Mouse (Mus musculus) myocyte (in vitro differentiated cells): Measurements from ENCODE around the gene Dap3.

ENCODE experiments used
- CEBPB ChIP-seq: IDR thresholded peaks from 2 replicates; pipeline ENCODE4 v1.6.1; 2011; ENCODE audit warnings: mild to moderate bottlenecking, moderate library complexity; ENCODE audit not compliant: poor library complexity, insufficient read depth, severe bottlenecking
- E2F4 ChIP-seq: IDR thresholded peaks from one replicate; pipeline ENCODE4 v1.6.1; 2011; ENCODE audit warnings: mild to moderate bottlenecking, control low read depth, moderate library complexity; ENCODE audit not compliant: insufficient read depth
- MAX ChIP-seq: IDR thresholded peaks from one replicate; pipeline ENCODE4 v1.6.1; 2011; ENCODE audit warnings: low read depth, mild to moderate bottlenecking, control low read depth
- MYOD1 ChIP-seq, 3 experiments: IDR thresholded peaks; one replicate each; pipeline ENCODE4 v1.6.1; 2011; ENCODE audit warnings: control low read depth in 2 of 3, low read depth in 2 of 3, mild to moderate bottlenecking in 2 of 3, moderate library complexity in 1 of 3; ENCODE audit not compliant: insufficient read length in 2 of 3, control insufficient read depth in 1 of 3
- MYOG ChIP-seq, 3 experiments: IDR thresholded peaks; one replicate each; pipeline ENCODE4 v1.6.1; 2011; ENCODE audit warnings: control low read depth in 2 of 3, low read depth in 2 of 3, mild to moderate bottlenecking in 2 of 3; ENCODE audit not compliant: insufficient read length in 2 of 3, control insufficient read depth in 1 of 3, insufficient read depth in 1 of 3
- POLR2A ChIP-seq: IDR thresholded peaks from one replicate; pipeline ENCODE4 v1.6.1; 2011; ENCODE audit warnings: low read depth, mild to moderate bottlenecking, control low read depth, moderate library complexity; ENCODE audit not compliant: insufficient read length
- POLR2AphosphoS2 ChIP-seq: IDR thresholded peaks from one replicate; pipeline ENCODE4 v1.6.1; 2011; ENCODE audit warnings: low read depth, control low read depth; ENCODE audit not compliant: insufficient read length
- REST ChIP-seq: IDR thresholded peaks from one replicate; pipeline ENCODE4 v1.6.1; 2011; ENCODE audit warnings: mild to moderate bottlenecking, control low read depth, moderate library complexity; ENCODE audit not compliant: insufficient read depth, insufficient read length
- SRF ChIP-seq: IDR thresholded peaks from one replicate; pipeline ENCODE4 v1.6.1; 2011; ENCODE audit warnings: low read depth; ENCODE audit not compliant: control insufficient read depth, insufficient read length
- TCF12 ChIP-seq: IDR thresholded peaks from one replicate; pipeline ENCODE4 v1.6.1; 2011; ENCODE audit warnings: mild to moderate bottlenecking, control low read depth; ENCODE audit not compliant: poor library complexity, insufficient read depth, severe bottlenecking
- USF1 ChIP-seq: IDR thresholded peaks from one replicate; pipeline ENCODE4 v1.6.1; 2011; ENCODE audit warnings: low read depth, mild to moderate bottlenecking, control low read depth, moderate library complexity

DNA sequence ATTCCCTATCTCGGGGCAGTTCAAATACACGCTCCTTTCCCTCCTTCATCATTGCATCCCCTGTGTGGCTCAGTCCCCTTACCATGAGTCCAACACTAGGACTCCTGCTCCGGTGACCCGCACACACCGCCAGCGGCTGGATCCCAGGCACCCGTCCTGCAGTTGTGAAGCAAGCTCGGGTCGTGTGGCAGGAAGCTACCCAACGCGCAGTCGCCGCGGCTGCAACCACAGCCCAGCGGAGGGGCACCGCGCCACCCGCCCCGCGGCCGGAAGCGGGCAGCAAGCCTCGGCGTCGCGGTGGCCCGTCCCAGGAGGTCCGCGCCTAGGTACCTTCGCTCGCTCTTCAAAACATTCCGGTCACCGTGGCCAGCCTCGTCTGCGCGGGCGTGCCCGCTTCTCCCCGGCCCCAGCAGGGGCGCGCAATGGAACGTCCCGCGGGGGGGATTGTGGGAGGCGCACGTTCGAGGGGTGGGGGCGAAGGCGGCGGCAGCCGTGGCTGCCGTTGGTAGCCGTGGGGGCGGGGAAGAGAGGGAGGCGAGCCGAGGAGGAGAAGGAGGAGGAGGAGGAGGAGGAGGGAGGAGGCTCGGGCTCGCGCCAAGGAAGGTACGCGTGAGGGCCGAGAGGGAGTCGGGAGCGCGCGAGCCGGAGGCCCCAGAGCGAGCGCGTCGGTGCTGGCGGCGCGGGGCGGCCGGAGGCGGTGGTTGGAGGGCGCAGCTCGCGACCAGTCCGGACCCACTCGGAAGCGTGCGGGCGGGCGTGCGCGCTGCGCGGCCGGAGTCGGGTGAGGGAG is 1.0 kb downstream of the Dap3 start:
- no peak for TF ChIP-seq MAX
- no peak for TF ChIP-seq MYOD1 (IDR thresholded peaks at IDR 0.05; ENCODE audit: control insufficient read depth in 1 of 3, insufficient read length in 2 of 3, low read depth in 2 of 3)
- TF ChIP-seq POLR2A = peak; percentile 95
- no peak for TF ChIP-seq CEBPB
- TF ChIP-seq E2F4 = peak; percentile 2
- no peak for TF ChIP-seq USF1
- no peak for TF ChIP-seq TCF12
- peak; percentile 98 for TF ChIP-seq POLR2AphosphoS2
- peak; percentile 15 for TF ChIP-seq REST
- TF ChIP-seq MYOG (IDR thresholded peaks at IDR 0.05; ENCODE audit: control insufficient read depth in 1 of 3, insufficient read depth in 1 of 3, insufficient read length in 2 of 3, low read depth in 2 of 3) = peak in 1 of 3 experiments; percentile 49
- TF ChIP-seq SRF = no peak
